Mouse (Mus musculus) lung, embryonic 15.5 days (tissue): ENCODE results near the gene Padi2. TPM values are rescaled to one million over a fixed set of nuclear protein-coding genes. Genes with fewer than 3 reads are reported as not detected.

Experiments used
- ATAC-seq: fragments of 200-750 bp; cut with Nextera tagmentation; 2 replicates; pipeline ENCODE4 v1.8.0; 2017; ENCODE audit warnings: moderate number of reproducible peaks, borderline replicate concordance; ENCODE audit not compliant: low FRiP score, low TSS enrichment; ENCODE audit errors: extremely low read depth
- H3K27ac ChIP-seq: fragments of 300-500 bp; sonication (generic); 2 replicates; pipeline ENCODE4 v1.5.1; 2015; ENCODE audit warnings: moderate library complexity, mild to moderate bottlenecking, inconsistent platforms
- H3K27me3 ChIP-seq: fragments of 300-500 bp; sonication (generic); 2 replicates; pipeline ENCODE4 v1.6.1; 2015; ENCODE audit warnings: inconsistent platforms
- H3K36me3 ChIP-seq: fragments of 300-500 bp; sonication (generic); 2 replicates; pipeline ENCODE4 v1.6.1; 2015; ENCODE audit warnings: inconsistent platforms
- H3K4me1 ChIP-seq: fragments of 300-500 bp; sonication (generic); 2 replicates; pipeline ENCODE4 v1.6.1; 2015; ENCODE audit warnings: inconsistent platforms
- H3K4me2 ChIP-seq: fragments of 300-500 bp; sonication (generic); 2 replicates; pipeline ENCODE4 v1.6.1; 2015; ENCODE audit warnings: inconsistent platforms, mild to moderate bottlenecking, moderate library complexity
- H3K4me3 ChIP-seq: fragments of 300-500 bp; sonication (generic); 2 replicates; pipeline ENCODE4 v1.5.1; 2015; ENCODE audit warnings: mild to moderate bottlenecking, inconsistent platforms
- H3K9ac ChIP-seq: fragments of 300-500 bp; sonication (generic); 2 replicates; pipeline ENCODE4 v1.6.1; 2015; ENCODE audit warnings: inconsistent platforms
- H3K9me3 ChIP-seq: fragments of 300-500 bp; sonication (generic); 2 replicates; pipeline ENCODE4 v1.6.1; 2016; ENCODE audit warnings: inconsistent platforms
- WGBS: fragments of 180-500 bp; shearing (Covaris S2); methylation state at CpG from one replicate; pipeline ENCODE4 v1.1.7; 2015; 5-methylcytosine and 5-hydroxymethylcytosine counted together
- polyA plus RNA-seq: library from polyadenylated mRNA; unstranded; fragments of >200 nt; fragmentation: Nextera tagmentation; extraction: Ambion mirVana; gene quantifications from 2 replicates; pipeline ENCODE4 v1.2.1, GENCODE M21; 2015

The Padi2 gene
- polyA plus RNA-seq, 1 experiment from 2014 or later = 2.6 TPM

- Histone ChIP-seq H3K9me3 (no peaks in the 10 kb centered on the region), H3K27ac (no peak overlapping the region), H3K4me3 (no peak overlapping the region), H3K27me3 (no peaks in the 10 kb centered on the region), H3K36me3 (peaks cover under 1% of the 10 kb centered on the region; the same call in 1 of the 2 replicates), H3K4me1 (peaks cover 33% of the 10 kb centered on the region), H3K9ac (no peak overlapping the region), H3K4me2 (no peak overlapping the region)
- no peak for ATAC-seq
- WGBS = 71% methylated on average over 6 of the region's 6 CpGs
These were observed 78.4 kb downstream of the Padi2 start for GRCm38 (mm10) chr4:140984544-140984943.

DNA sequence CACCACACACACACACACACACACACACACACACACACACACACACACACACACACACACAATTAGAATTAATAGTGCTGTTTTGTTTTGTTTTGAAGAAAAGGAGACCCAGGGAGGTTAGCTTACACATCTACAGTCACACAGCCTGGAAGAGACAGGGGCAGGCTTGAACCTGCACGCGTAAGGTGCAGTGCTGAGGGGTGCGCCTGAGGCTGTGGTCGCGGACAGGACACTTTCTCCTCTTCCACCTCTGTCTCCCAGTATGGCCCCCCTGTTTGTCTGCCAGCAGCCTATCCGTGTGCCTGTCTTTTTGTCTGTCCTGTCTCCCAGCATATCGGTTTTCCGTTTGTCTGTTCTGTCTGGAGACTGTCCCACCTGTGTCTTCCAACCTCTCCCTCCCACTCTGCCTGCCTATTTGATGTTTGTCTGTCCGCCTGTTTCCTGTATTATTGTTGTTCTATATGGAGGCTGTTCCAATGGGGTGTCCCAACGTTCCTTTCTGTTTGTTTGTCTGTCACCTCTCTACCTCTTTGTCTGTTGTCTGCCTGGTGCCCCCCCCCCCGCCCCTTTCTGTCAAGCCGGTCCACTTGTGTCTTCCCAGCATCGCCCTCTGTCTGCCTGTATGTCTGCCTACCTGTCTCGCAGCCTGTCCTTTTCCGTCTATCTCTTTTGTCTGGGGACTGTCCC lies 80.0 kb downstream of the Padi2 start:
- Histone ChIP-seq H3K9me3 (no peaks in the 10 kb centered on the region), H3K4me2 (peak overlapping the region; percentile 83), H3K4me3 (peak overlapping the region; percentile 84), H3K36me3 (no peaks in the 10 kb centered on the region), H3K9ac (peak overlapping the region; percentile 83), H3K27ac (no peak overlapping the region), H3K4me1 (peaks cover 33% of the 10 kb centered on the region), H3K27me3 (no peaks in the 10 kb centered on the region)
- WGBS = 26% methylated on average over 15 of the region's 15 CpGs
- no peak for ATAC-seq

DNA sequence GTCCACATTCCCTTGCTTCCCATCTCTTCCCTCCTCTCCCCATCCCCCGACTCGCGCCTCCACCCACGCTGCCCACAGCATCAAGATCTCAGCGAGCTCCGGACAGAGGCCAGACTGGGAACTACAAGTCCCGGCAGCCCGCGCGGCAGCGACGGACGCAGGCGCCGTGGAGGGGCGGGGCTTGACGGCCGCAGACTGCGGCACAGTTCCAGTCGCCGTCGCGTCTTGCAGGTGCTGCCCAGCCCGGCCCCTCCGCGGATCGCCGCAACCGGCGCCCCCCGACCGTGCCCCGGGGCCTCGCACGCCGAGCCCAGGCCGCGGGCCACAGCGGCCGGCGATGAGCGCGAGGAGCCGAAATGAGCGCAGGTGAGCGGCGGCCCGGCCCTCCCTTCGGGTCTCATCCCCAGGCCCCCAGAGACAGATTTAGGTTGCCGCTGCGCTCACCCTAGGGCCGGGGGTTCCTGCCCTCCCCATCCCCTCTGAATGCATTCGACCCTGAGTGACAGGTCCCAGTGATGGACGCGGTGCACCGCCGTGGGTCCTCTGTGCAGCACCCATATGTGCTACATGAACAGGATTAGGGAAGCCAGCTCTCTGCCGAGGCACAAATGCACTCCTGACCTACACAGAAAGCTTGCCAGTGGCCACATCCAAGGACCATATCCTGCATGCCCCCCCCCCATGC lies 80.7 kb downstream of the Padi2 start, which contains the start of gene Atp13a2:
Gene Atp13a2, plus strand, starts transcription at position 163 of the 685 bp plus-strand sequence.
- peak within 1 kb of the TSS; percentile 83 for H3K4me2 ChIP-seq
- WGBS = under 1% methylated on average over 53 of the region's 58 CpGs
- no peak within 1 kb of the TSS for H3K27ac ChIP-seq
- H3K9me3 ChIP-seq = no peaks in the 10 kb centered on the region
- peaks cover 33% of the 10 kb centered on the region for H3K4me1 ChIP-seq
- H3K36me3 ChIP-seq = no peaks in the 10 kb centered on the region
- peak within 1 kb of the TSS; percentile 83 for H3K9ac ChIP-seq
- H3K4me3 ChIP-seq = peak within 1 kb of the TSS; percentile 84
- H3K27me3 ChIP-seq = no peaks in the 10 kb centered on the region
- ATAC-seq = peak; percentile 80; the same call in 1 of the 2 replicates

DNA sequence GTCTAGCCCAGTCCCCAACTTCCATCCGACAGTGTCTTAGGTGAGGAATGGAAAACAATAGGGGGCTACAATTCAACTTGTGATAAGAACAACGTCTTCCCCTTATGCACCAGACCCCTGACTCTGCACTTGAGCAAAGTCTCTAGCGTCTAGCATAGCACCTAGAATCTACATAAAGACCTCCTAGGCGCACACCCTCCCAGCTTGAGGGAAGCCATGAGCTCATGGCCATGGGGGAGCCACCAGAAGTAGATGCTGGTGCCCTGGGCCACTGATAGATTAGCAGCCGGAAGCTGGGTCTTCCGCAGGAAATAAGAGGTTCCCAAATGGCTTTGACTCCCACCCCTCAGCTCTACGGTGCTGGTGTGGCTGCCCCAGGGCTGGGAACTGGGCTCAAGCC lies 81.3 kb downstream of the Padi2 start:
- Histone ChIP-seq H3K4me1 (peaks cover 33% of the 10 kb centered on the region), H3K4me3 (peak overlapping the region; percentile 84), H3K36me3 (no peaks in the 10 kb centered on the region), H3K9ac (peak overlapping the region; percentile 83), H3K27me3 (no peaks in the 10 kb centered on the region), H3K9me3 (no peaks in the 10 kb centered on the region), H3K27ac (no peak overlapping the region), H3K4me2 (peak overlapping the region; percentile 83)
- ATAC-seq = peak; percentile 2; the same call in 1 of the 2 replicates
- WGBS = 22% methylated on average over 7 of the region's 7 CpGs

GRCm38 (mm10) chr4:140988706-140989290 lies 82.7 kb downstream of the Padi2 start:
- 68% methylated on average over 7 of the region's 7 CpGs for WGBS
- H3K4me2 ChIP-seq = peak overlapping the region; percentile 83; the same call in 1 of the 2 replicates

DNA sequence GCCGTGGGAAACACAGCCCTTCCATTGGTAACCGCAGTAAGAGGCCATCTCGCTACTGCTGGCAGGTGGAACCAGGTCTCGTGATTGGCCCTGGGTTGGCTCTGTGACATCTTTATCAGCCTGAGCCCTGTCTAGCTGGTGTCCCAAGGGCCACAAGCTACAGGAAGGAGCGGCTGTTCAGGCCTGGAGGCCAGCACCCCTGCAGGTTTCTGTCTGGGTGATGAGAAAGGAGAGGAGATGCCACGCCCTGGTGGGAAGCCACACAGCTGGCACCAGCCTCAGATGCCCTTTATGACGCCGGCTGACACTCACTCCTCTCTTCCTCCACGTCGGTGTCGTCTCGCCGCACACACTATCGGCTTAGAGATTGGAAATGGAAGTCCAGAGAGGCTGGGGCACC lies 83.3 kb downstream of the Padi2 start:
- H3K27ac ChIP-seq = no peak overlapping the region
- H3K9ac ChIP-seq = no peak overlapping the region
- no peak overlapping the region for H3K4me3 ChIP-seq
- peaks cover 10% of the 10 kb centered on the region for H3K36me3 ChIP-seq
- H3K9me3 ChIP-seq = no peaks in the 10 kb centered on the region
- H3K4me1 ChIP-seq = peaks cover 19% of the 10 kb centered on the region
- H3K4me2 ChIP-seq = no peak overlapping the region
- WGBS = 91% methylated on average over 14 of the region's 14 CpGs
- ATAC-seq = no peak
- H3K27me3 ChIP-seq = no peaks in the 10 kb centered on the region

More at GRCm38 (mm10) chr4:140988706-140989290, 82.7 kb downstream of the Padi2 start:
- Histone ChIP-seq H3K9me3 (no peaks in the 10 kb centered on the region), H3K9ac (no peak overlapping the region), H3K4me3 (no peak overlapping the region), H3K27ac (no peak overlapping the region), H3K4me1 (peaks cover 23% of the 10 kb centered on the region), H3K27me3 (no peaks in the 10 kb centered on the region), H3K36me3 (peaks cover 5% of the 10 kb centered on the region; the same call in 1 of the 2 replicates)
- no peak for ATAC-seq

GRCm38 (mm10) chr4:140992215-140992614 lies 86.1 kb downstream of the Padi2 start:
- Histone ChIP-seq H3K9me3 (no peaks in the 10 kb centered on the region), H3K4me2 (no peak overlapping the region), H3K27ac (no peak overlapping the region), H3K9ac (no peak overlapping the region), H3K27me3 (no peaks in the 10 kb centered on the region), H3K4me3 (no peak overlapping the region), H3K4me1 (peaks cover 11% of the 10 kb centered on the region), H3K36me3 (peaks cover 35% of the 10 kb centered on the region)
- 89% methylated on average over 20 of the region's 20 CpGs for WGBS
- no peak for ATAC-seq

- Histone ChIP-seq H3K9ac (no peak overlapping the region), H3K4me3 (no peak overlapping the region), H3K27me3 (no peaks in the 10 kb centered on the region), H3K27ac (no peak overlapping the region), H3K9me3 (no peaks in the 10 kb centered on the region), H3K36me3 (peaks cover 48% of the 10 kb centered on the region), H3K4me1 (0 out of 2 replicates have a peak, but pooled peaks cover 2% of the 10 kb centered on the region), H3K4me2 (no peak overlapping the region)
- no peak for ATAC-seq
- 77% methylated on average over 8 of the region's 8 CpGs for WGBS
These were observed 87.7 kb downstream of the Padi2 start for GRCm38 (mm10) chr4:140993846-140994245.

DNA sequence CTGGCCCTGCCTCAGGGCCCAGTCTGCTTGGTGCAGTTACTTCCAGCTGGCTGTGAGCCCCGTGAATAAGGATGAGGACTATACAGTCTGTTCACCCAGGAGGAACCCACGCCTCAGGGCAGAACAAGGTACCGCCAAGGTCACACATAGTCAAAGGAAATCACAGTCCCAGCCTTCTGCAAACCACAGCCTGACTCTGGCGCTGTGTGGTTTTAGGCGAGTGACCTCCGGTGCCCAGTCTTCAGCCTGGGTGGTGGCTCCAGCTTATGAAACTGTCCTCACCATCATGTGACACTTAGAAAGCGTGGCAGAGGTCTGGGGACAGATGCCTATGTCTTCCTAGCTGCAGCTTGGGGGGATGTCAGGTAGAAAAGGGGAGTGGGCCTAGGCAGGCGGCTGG lies 89.7 kb downstream of the Padi2 start:
- H3K36me3 ChIP-seq = peaks cover 59% of the 10 kb centered on the region
- 88% methylated on average over 8 of the region's 8 CpGs for WGBS

DNA sequence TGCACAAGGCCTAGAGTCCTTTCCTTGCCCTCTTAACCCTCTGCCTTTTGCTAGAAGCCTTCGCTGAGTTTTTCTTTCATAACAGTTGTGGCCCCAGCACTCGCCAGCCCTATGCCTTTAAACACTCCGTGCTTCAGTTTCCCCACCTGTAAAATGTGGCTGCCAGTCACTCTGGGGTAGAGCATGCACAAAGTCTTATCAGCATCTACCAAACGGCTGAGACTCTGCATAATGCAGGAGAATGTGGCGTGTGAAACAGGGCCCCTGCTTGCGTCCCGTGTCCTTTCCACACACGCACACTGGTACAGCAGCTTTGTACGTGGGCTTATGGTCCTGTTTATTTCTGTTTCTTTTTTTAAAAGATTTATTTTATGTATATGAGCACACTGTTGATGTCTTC lies 90.7 kb downstream of the Padi2 start:
- no peak overlapping the region for H3K27ac ChIP-seq
- no peak overlapping the region for H3K9ac ChIP-seq
- no peak overlapping the region for H3K4me3 ChIP-seq
- ATAC-seq = no peak
- H3K4me1 ChIP-seq = no peaks in the 10 kb centered on the region
- H3K4me2 ChIP-seq = no peak overlapping the region
- H3K9me3 ChIP-seq = no peaks in the 10 kb centered on the region
- H3K36me3 ChIP-seq = peaks cover 65% of the 10 kb centered on the region
- H3K27me3 ChIP-seq = no peaks in the 10 kb centered on the region
- 93% methylated on average over 9 of the region's 9 CpGs for whole genome bisulfite sequencing

More for the DNA sequence above, 89.7 kb downstream of the Padi2 start:
- no peak overlapping the region for H3K27ac ChIP-seq
- no peak overlapping the region for H3K9ac ChIP-seq
- no peak overlapping the region for H3K4me3 ChIP-seq
- H3K27me3 ChIP-seq = no peaks in the 10 kb centered on the region
- no peak overlapping the region for H3K4me2 ChIP-seq
- H3K9me3 ChIP-seq = no peaks in the 10 kb centered on the region
- no peaks in the 10 kb centered on the region for H3K4me1 ChIP-seq
- no peak for ATAC-seq
